Mouse (Mus musculus): ENCODE results near the gene Cntnap2. TPM values are rescaled to one million over a fixed set of nuclear protein-coding genes. Genes with fewer than 3 reads are reported as not detected.

The Cntnap2 gene
- polyA plus RNA-seq (2014; fragmentation: Illumina TruSeq; extraction: RNeasy Lipid Tissue Mini Kit (QIAGEN cat#74804); ENCODE audit: low replicate concordance), result 0.82 TPM

DNA sequence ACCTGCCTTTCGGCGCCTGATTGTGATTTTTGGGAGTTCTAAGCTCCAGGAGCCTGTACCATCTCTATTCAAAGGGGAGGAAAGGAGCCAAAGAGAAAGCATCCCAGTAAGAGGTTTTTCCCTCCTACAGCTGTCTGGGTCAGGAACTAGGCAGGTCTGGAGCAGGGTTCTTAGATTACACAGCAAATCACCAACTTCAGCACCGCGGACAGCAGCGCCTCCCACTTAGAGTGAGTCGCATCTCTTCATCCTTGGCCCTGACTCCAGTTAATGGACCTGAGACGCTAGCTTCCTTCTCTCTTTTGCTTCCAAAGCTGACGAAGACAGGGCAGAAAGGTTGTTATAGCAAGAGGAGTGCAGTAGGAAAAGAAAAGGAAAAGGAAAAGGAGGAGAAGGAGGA lies at the start of gene Cntnap2:
TSS of gene Cntnap2 (plus strand) at position 267 of the 400 bp plus-strand sequence.

